Mouse (Mus musculus) monocyte, adult 59 days (primary cell): ENCODE measurements around the gene Odam. TPM values are rescaled to one million over a fixed set of nuclear protein-coding genes. Genes with fewer than 3 reads are reported as not detected.

Source experiments
- total RNA-seq, 2 experiments: library from RNA; stranded (reverse); gene quantifications; one replicate each; pipeline ENCODE4 v1.2.4; 2023

The Odam gene
- total RNA-seq = not detected

DNA sequence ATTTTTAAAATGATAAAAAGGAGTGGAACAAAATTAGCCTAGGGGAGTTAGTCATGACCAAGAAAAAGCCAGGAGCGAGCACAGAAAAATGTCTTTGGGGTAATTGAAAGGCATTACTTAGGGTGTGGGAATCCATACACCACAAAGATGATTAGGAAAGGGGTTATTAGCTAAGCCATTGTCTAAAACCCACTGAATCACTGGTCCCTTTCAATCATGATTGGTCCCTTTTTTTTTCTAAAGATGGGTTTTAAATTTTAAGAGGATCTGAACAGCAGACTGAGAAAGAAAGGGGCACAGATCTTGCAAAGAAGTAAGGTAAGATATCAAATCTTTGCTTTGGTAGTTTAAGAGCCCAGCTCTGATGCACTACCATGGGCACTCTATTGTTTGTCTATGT is at the start of gene Odam:
TSS of gene Odam (plus strand) at position 301 of the 400 bp plus-strand sequence.

DNA sequence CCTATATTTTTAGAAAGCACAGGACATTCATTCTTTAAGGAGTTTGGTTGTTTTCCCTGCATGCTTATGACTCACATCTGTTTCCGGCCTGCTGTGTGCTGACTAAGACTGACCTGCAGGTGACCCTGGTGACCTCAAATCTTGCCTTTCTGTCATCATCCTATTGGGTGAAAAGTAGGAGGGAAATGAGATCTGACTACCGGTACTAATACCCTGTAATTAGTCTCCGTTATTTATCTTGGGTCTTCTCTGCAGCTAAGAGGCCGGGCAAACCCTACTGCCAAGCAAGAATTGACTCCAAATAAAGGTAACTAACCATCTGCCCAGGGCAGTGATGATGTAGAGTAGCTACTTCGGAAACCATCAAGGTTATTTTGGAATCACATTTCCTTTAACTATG is 40.5 kb downstream of the Odam start, which contains the start of gene Csn3:
TSS of gene Csn3 (plus strand) at position 208 of the 400 bp plus-strand sequence.

Other genes starting within 250 kb of the Odam start
- not detected for gene Csn1s1, start 218.8 kb upstream of the Odam start, total RNA-seq
- not detected for gene Csn2, start 185.4 kb upstream of the Odam start, total RNA-seq
- gene Csn1s2a, start 110.5 kb upstream of the Odam start, total RNA-seq = not detected
- not detected for gene Csn1s2b, start 76.9 kb upstream of the Odam start, total RNA-seq
- gene Prr27, start 59.3 kb upstream of the Odam start, total RNA-seq = not detected
- gene Csn3, start 40.5 kb downstream of the Odam start, total RNA-seq = not detected
- gene 2310003L06Rik, start 84.4 kb downstream of the Odam start, total RNA-seq = not detected
- gene Gm28434, start 84.5 kb downstream of the Odam start, total RNA-seq = not detected
- gene Cabs1, start 94.4 kb downstream of the Odam start, total RNA-seq = not detected
- not detected for gene Smr3a, start 117.5 kb downstream of the Odam start, total RNA-seq
- gene Smr2, start 201.5 kb downstream of the Odam start, total RNA-seq = not detected
- not detected for gene Gm11116, start 226.5 kb downstream of the Odam start, total RNA-seq